ENCODE assay signal across 8 mouse cellular contexts in genomic region chr5:135258280-135259150, GRCm38 (mm10). TPM values are rescaled to one million over a fixed set of nuclear protein-coding genes. Genes with fewer than 3 reads are reported as not detected.
DNase-seq lines count a peak whose midpoint lies in the region; ATAC-seq and TF ChIP-seq lines count a peak whose summit lies in the region.

No protein-coding gene starts in this region.

- peak; percentile 62 for ATAC-seq in heart, embryonic 15.5 days (replicated peaks; ENCODE audit: insufficient number of reproducible peaks, insufficient read depth, low FRiP score, low read depth)
- ATAC-seq in intestine, embryonic 16.5 days = no peak
- no peak for ATAC-seq in stomach, embryonic 16.5 days (ENCODE audit: insufficient read depth, low FRiP score)

- peaks cover 16% of the 10 kb centered on the region for H3K4me1 ChIP-seq in heart, embryonic 15.5 days (replicated peaks)
- H3K4me1 ChIP-seq in heart, adult 2 months (ENCODE audit: control insufficient read depth, insufficient read depth, low read length) = peaks cover 1% of the 10 kb centered on the region
- peaks cover 4% of the 10 kb centered on the region; the same call in 1 of the 2 replicates for H3K4me1 ChIP-seq in intestine, embryonic 16.5 days (ENCODE audit: control insufficient read depth, insufficient read depth, low read length)
- peaks cover 12% of the 10 kb centered on the region for H3K4me1 ChIP-seq in stomach, embryonic 16.5 days (ENCODE audit: control insufficient read depth, insufficient read depth, low read length)

- no peak for TF ChIP-seq CTCF in heart, adult 2 months (IDR thresholded peaks at IDR 0.05)

- no peak for DNase-seq in heart, adult 2 months
- peak; percentile 19 for DNase-seq in right cerebral cortex, postnatal 25 days
- DNase-seq in right cerebral cortex, postnatal 14 days = no peak
- no peak for DNase-seq in left cerebral cortex, adult 9 months (ENCODE audit: low spot score in 2 of 2)
- DNase-seq in cerebellum, adult 11 months = no peak

- peak overlapping the region; percentile 38; the same call in 1 of the 2 replicates for H3K9ac ChIP-seq in heart, embryonic 15.5 days
- H3K9ac ChIP-seq in heart, adult 2 months (ENCODE audit: low read depth, low read length) = no peak overlapping the region
- peak overlapping the region; percentile 64 for H3K9ac ChIP-seq in intestine, embryonic 16.5 days (ENCODE audit: low read depth, low read length)
- H3K9ac ChIP-seq in stomach, embryonic 16.5 days (ENCODE audit: low read length) = peak overlapping the region; percentile 71

- H3K36me3 ChIP-seq in heart, embryonic 15.5 days = no peaks in the 10 kb centered on the region
- no peaks in the 10 kb centered on the region for H3K36me3 ChIP-seq in heart, adult 2 months (ENCODE audit: control insufficient read depth, insufficient read depth, low read length)
- no peaks in the 10 kb centered on the region for H3K36me3 ChIP-seq in intestine, embryonic 16.5 days (ENCODE audit: control insufficient read depth, insufficient read depth, low read length)
- H3K36me3 ChIP-seq in stomach, embryonic 16.5 days (ENCODE audit: control insufficient read depth, insufficient read depth, low read length) = no peaks in the 10 kb centered on the region

- peak overlapping the region; percentile 62 for H3K4me2 ChIP-seq in heart, embryonic 15.5 days
- peak overlapping the region; percentile 37 for H3K4me2 ChIP-seq in intestine, embryonic 16.5 days (ENCODE audit: low read depth, low read length)
- peak overlapping the region; percentile 53 for H3K4me2 ChIP-seq in stomach, embryonic 16.5 days (ENCODE audit: low read depth, low read length)

- 32% methylated on average over 30 of the region's 30 CpGs for WGBS in heart, embryonic 15.5 days
- WGBS in heart, adult 2 months = 46% methylated on average over 30 of the region's 30 CpGs
- whole genome bisulfite sequencing in intestine, embryonic 16.5 days = 26% methylated on average over 30 of the region's 30 CpGs
- WGBS in stomach, embryonic 16.5 days = 27% methylated on average over 30 of the region's 30 CpGs

- H3K79me2 ChIP-seq in heart, adult 2 months (replicated peaks; ENCODE audit: control insufficient read depth, insufficient read depth, low read length) = no peaks in the 10 kb centered on the region

- peak overlapping the region; percentile 81 for H3K27ac ChIP-seq in heart, embryonic 15.5 days
- no peak overlapping the region; the same call in 1 of the 2 replicates for H3K27ac ChIP-seq in heart, adult 2 months
- H3K27ac ChIP-seq in intestine, embryonic 16.5 days (ENCODE audit: low read length) = no peak overlapping the region; the same call in 1 of the 2 replicates
- H3K27ac ChIP-seq in stomach, embryonic 16.5 days (ENCODE audit: low read length) = peak overlapping the region; percentile 78

- peaks cover 8% of the 10 kb centered on the region; the same call in 1 of the 2 replicates for H3K9me3 ChIP-seq in heart, embryonic 15.5 days (replicated peaks)
- H3K9me3 ChIP-seq in intestine, embryonic 16.5 days (ENCODE audit: control insufficient read depth, low read length) = no peaks in the 10 kb centered on the region
- no peaks in the 10 kb centered on the region for H3K9me3 ChIP-seq in stomach, embryonic 16.5 days (replicated peaks; ENCODE audit: control insufficient read depth, low read length)

- no peaks in the 10 kb centered on the region for H3K27me3 ChIP-seq in heart, embryonic 15.5 days
- H3K27me3 ChIP-seq in heart, adult 2 months (ENCODE audit: control insufficient read depth, insufficient read depth, low read length) = no peaks in the 10 kb centered on the region
- H3K27me3 ChIP-seq in intestine, embryonic 16.5 days (replicated peaks; ENCODE audit: control insufficient read depth, insufficient read depth, low read length) = no peaks in the 10 kb centered on the region
- H3K27me3 ChIP-seq in stomach, embryonic 16.5 days (ENCODE audit: control insufficient read depth, insufficient read depth, low read length) = no peaks in the 10 kb centered on the region

- intact Hi-C loops in heart, adult 2 months (cut with DNase I) = no loop called here

- no peak for TF ChIP-seq POLR2A in heart, adult 2 months (IDR thresholded peaks at IDR 0.05; ENCODE audit: insufficient read depth, low read depth, low read length)

- no peak for TF ChIP-seq EP300 in heart, adult 2 months (IDR thresholded peaks at IDR 0.05; ENCODE audit: insufficient read depth, low read depth, low read length)

- H3K4me3 ChIP-seq in heart, embryonic 15.5 days = peak overlapping the region; percentile 29; the same call in 1 of the 2 replicates
- no peak overlapping the region for H3K4me3 ChIP-seq in heart, adult 2 months
- peak overlapping the region; percentile 37 for H3K4me3 ChIP-seq in intestine, embryonic 16.5 days (ENCODE audit: low read length)
- peak overlapping the region; percentile 36 for H3K4me3 ChIP-seq in stomach, embryonic 16.5 days (replicated peaks; ENCODE audit: low read length)

RNA-seq across cellular contexts. Expression of gene Fzd9, which starts 7.5 kb away (rescaled TPM):
- polyA plus RNA-seq in heart, embryonic 15.5 days (2015; fragmentation: Nextera tagmentation; extraction: Ambion mirVana) = 5.0 and 7.4 TPM in 2 replicates
- total RNA-seq in heart, adult 2 months (2021) = 1 to 10 TPM in 1 of 2 experiments, under 1 TPM in 1; 0.78 to 1.3 TPM
- polyA plus RNA-seq in heart, adult 2 months (2012; rRNA removed) = 1.8 TPM in 2 replicates
- 0.33 and 0.50 TPM in 2 replicates for polyA plus RNA-seq in intestine, embryonic 16.5 days (2015; fragmentation: Nextera tagmentation; extraction: Ambion mirVana)
- 0.47 and 1.5 TPM in 2 replicates for polyA plus RNA-seq in stomach, embryonic 16.5 days (2015; fragmentation: Nextera tagmentation; extraction: Ambion mirVana)

Comparison
In these comparisons a context has a peak if more than half of its experiments do, and no peak if none do; other contexts are left out.
1. H3K27ac ChIP-seq: peak in heart, embryonic 15.5 days (single experiment) and stomach, embryonic 16.5 days (single experiment); none in heart, adult 2 months (single experiment) and intestine, embryonic 16.5 days (single experiment).
2. Peak in every context shown above with its lines, with median percentiles within 50 percentile points of each other: H3K4me2 ChIP-seq.